Mouse (Mus musculus) lung, adult 2 months (tissue): ENCODE data around the gene Adamts4.

Source experiments
- CTCF ChIP-seq: fragments of 200-500 bp; IDR thresholded peaks from 2 replicates; pipeline ENCODE4 v1.5.1; 2011; ENCODE audit warnings: mild to moderate bottlenecking, low read length, control low read depth; ENCODE audit not compliant: insufficient read depth
- POLR2A ChIP-seq: fragments of 200-500 bp; IDR thresholded peaks from 2 replicates; pipeline ENCODE4 v1.6.1; 2011; ENCODE audit warnings: low read depth, mild to moderate bottlenecking, control low read depth, low read length, borderline replicate concordance; ENCODE audit errors: extremely low read depth

GRCm38 (mm10) chr1:171252415-171252814 lies 2.2 kb downstream of the Adamts4 start:
- TF ChIP-seq POLR2A = no peak
- no peak for TF ChIP-seq CTCF
